Mouse (Mus musculus) ovary, adult 10 weeks (tissue): ENCODE data around the gene Fcamr. TPM values are rescaled to one million over a fixed set of nuclear protein-coding genes. Genes with fewer than 3 reads are reported as not detected.

ENCODE experiments used
- polyA plus RNA-seq: library from polyadenylated mRNA; stranded (reverse); fragments of 350-450 nt; fragmentation: Illumina TruSeq; extraction: RNeasy Lipid Tissue Mini Kit (QIAGEN cat#74804); gene quantifications from one replicate; pipeline ENCODE4 v1.2.3, GENCODE M21; 2014

The Fcamr gene
- not detected for polyA plus RNA-seq

GRCm38 (mm10) chr1:130800602-130801001 is at the start of gene Fcamr:
TSS of gene Fcamr (plus strand) at chr1:130800902.

GRCm38 (mm10) chr1:130826448-130826847 is 25.7 kb downstream of the Fcamr start, which contains the start of gene Pigr:
TSS of gene Pigr (plus strand) at chr1:130826684.

Other genes with a start within 250 kb of the Fcamr start
- gene Zp3r, start 171.3 kb upstream of the Fcamr start, polyA plus RNA-seq: not detected
- 0.20 TPM for gene C4bp, start 139.3 kb upstream of the Fcamr start, polyA plus RNA-seq
- gene Gm29427, start 85.1 kb upstream of the Fcamr start, polyA plus RNA-seq: not detected
- 20.7 TPM for gene Yod1, start 83.6 kb upstream of the Fcamr start, polyA plus RNA-seq
- 16.1 TPM for gene Pfkfb2, start 71.6 kb upstream of the Fcamr start, polyA plus RNA-seq
- 0.91 TPM for gene AA986860, start 68.9 kb upstream of the Fcamr start, polyA plus RNA-seq
- 0.23 TPM for gene Pigr, start 25.8 kb downstream of the Fcamr start, polyA plus RNA-seq
- gene Fcmr, start 64.8 kb downstream of the Fcamr start, polyA plus RNA-seq: not detected
- gene Il24, start 86.6 kb downstream of the Fcamr start, polyA plus RNA-seq: not detected
- gene Il20, start 110.5 kb downstream of the Fcamr start, polyA plus RNA-seq: 0.40 TPM
- not detected for gene Il19, start 139.2 kb downstream of the Fcamr start, polyA plus RNA-seq
- gene Il10, start 218.9 kb downstream of the Fcamr start, polyA plus RNA-seq: not detected